Mouse (Mus musculus) cerebellum, adult 11-12 months (tissue): ENCODE results near the gene Bcar1.

ENCODE experiments used
- DNase-seq: peaks from one replicate; pipeline ENCODE4 v3.0.0; 2022

The Bcar1 gene

GRCm38 (mm10) chr8:111769296-111769695 lies 25.7 kb upstream of the Bcar1 start:
- no peak for DNase-seq

GRCm38 (mm10) chr8:111768651-111769050 lies 25.0 kb upstream of the Bcar1 start:
- peak; percentile 47 for DNase-seq

- DNase-seq, result no peak
These were observed 22.0 kb upstream of the Bcar1 start for GRCm38 (mm10) chr8:111765616-111766015.

GRCm38 (mm10) chr8:111765096-111765495 lies 21.5 kb upstream of the Bcar1 start:
- no peak for DNase-seq

GRCm38 (mm10) chr8:111760708-111761107 lies 17.1 kb upstream of the Bcar1 start:
- no peak for DNase-seq

GRCm38 (mm10) chr8:111758817-111759216 lies 15.2 kb upstream of the Bcar1 start:
- DNase-seq, result no peak

GRCm38 (mm10) chr8:111757599-111757998 lies 14.0 kb upstream of the Bcar1 start:
- DNase-seq, result no peak

- no peak for DNase-seq
These were observed 11.1 kb upstream of the Bcar1 start for GRCm38 (mm10) chr8:111754736-111755135.

- DNase-seq, result no peak
These were observed 10.5 kb upstream of the Bcar1 start for GRCm38 (mm10) chr8:111754088-111754487.

GRCm38 (mm10) chr8:111748766-111749165 lies 5.2 kb upstream of the Bcar1 start:
- DNase-seq, result no peak

- no peak for DNase-seq
These were observed 4.4 kb upstream of the Bcar1 start for GRCm38 (mm10) chr8:111747866-111748649.

GRCm38 (mm10) chr8:111746582-111747465 lies 3.2 kb upstream of the Bcar1 start:
- no peak for DNase-seq

GRCm38 (mm10) chr8:111745591-111746418 lies 2.2 kb upstream of the Bcar1 start:
- DNase-seq, result peak; percentile 70

GRCm38 (mm10) chr8:111745086-111745485 lies 1.5 kb upstream of the Bcar1 start:
- DNase-seq, result no peak

- peak; percentile 66 for DNase-seq
These were observed 363 bp downstream of the Bcar1 start for GRCm38 (mm10) chr8:111743101-111743791.

- peak; percentile 85 for DNase-seq
These were observed 1.2 kb downstream of the Bcar1 start for GRCm38 (mm10) chr8:111742261-111743037.

GRCm38 (mm10) chr8:111741556-111741955 lies 2.1 kb downstream of the Bcar1 start:
- peak; percentile 41 for DNase-seq

- peak; percentile 45 for DNase-seq
These were observed 2.6 kb downstream of the Bcar1 start for GRCm38 (mm10) chr8:111740994-111741393.

GRCm38 (mm10) chr8:111740301-111740711 lies 3.3 kb downstream of the Bcar1 start:
- peak; percentile 39 for DNase-seq

- peak; percentile 33 for DNase-seq
These were observed 4.0 kb downstream of the Bcar1 start for GRCm38 (mm10) chr8:111739604-111740003.

GRCm38 (mm10) chr8:111738867-111739266 lies 4.7 kb downstream of the Bcar1 start:
- peak; percentile 23 for DNase-seq
